Mouse (Mus musculus) ES-E14 (cell line): ENCODE results near the gene Rtp1. TPM values are rescaled to one million over a fixed set of nuclear protein-coding genes. Genes with fewer than 3 reads are reported as not detected.

Experiments
- DNase-seq: peaks from one replicate; pipeline ENCODE4 v3.0.0-alpha.2; 2013; ENCODE audit warnings: low read depth, low spot score
- H3K27ac ChIP-seq: 2 replicates; pipeline ENCODE4 v1.5.1; 2012; ENCODE audit warnings: low read depth, mild to moderate bottlenecking, low read length, moderate library complexity, mixed read lengths; ENCODE audit not compliant: poor library complexity, insufficient read depth, severe bottlenecking
- H3K36me3 ChIP-seq: 2 replicates; pipeline ENCODE4 v1.6.1; 2012; ENCODE audit warnings: mild to moderate bottlenecking, low read length, moderate library complexity, mixed read lengths; ENCODE audit not compliant: control insufficient read depth, poor library complexity, insufficient read depth, severe bottlenecking
- H3K4me1 ChIP-seq, 2 experiments: fragments of 150-350 bp in 1 of 2; sonication (generic) in 1 of 2; 2 replicates each; pipeline ENCODE4 v1.6.1; 2012; ENCODE audit warnings: low read length in 2 of 2, mild to moderate bottlenecking in 1 of 2, mixed read lengths in 1 of 2; ENCODE audit not compliant: control insufficient read depth in 2 of 2, insufficient read depth in 2 of 2, poor library complexity in 1 of 2
- H3K4me3 ChIP-seq, 2 experiments: fragments of 150-350 bp in 1 of 2; sonication (generic) in 1 of 2; 2 replicates each; pipeline ENCODE4 v1.5.1; 2012; ENCODE audit warnings: low read length in 2 of 2, low read depth in 1 of 2, mild to moderate bottlenecking in 1 of 2, mixed read lengths in 1 of 2; ENCODE audit not compliant: insufficient read depth in 1 of 2, poor library complexity in 1 of 2, severe bottlenecking in 1 of 2
- H3K9ac ChIP-seq: 2 replicates; pipeline ENCODE4 v1.6.1; 2012; ENCODE audit warnings: low read depth, mild to moderate bottlenecking, low read length, mixed read lengths; ENCODE audit not compliant: poor library complexity, insufficient read depth, severe bottlenecking
- H3K9me3 ChIP-seq: fragments of 150-350 bp; sonication (generic); 2 replicates; pipeline ENCODE4 v1.6.1; 2012; ENCODE audit warnings: low read depth, mild to moderate bottlenecking, low read length; ENCODE audit not compliant: control insufficient read depth, insufficient read depth
- CHD2 ChIP-seq: IDR thresholded peaks from 2 replicates; pipeline ENCODE4 v1.6.1; 2014; ENCODE audit warnings: mild to moderate bottlenecking, low read depth, low read length, inconsistent platforms
- HCFC1 ChIP-seq: IDR thresholded peaks from 2 replicates; pipeline ENCODE4 v1.6.1; 2012; ENCODE audit warnings: low read length, inconsistent platforms, borderline replicate concordance; ENCODE audit not compliant: insufficient read depth
- MAFK ChIP-seq: IDR thresholded peaks from 2 replicates; pipeline ENCODE4 v1.6.1; 2014; ENCODE audit warnings: mild to moderate bottlenecking, low read depth, low read length, inconsistent platforms; ENCODE audit not compliant: insufficient read depth
- ZC3H11A ChIP-seq: IDR thresholded peaks from 2 replicates; pipeline ENCODE4 v1.6.1; 2012; ENCODE audit warnings: low read depth, mild to moderate bottlenecking, inconsistent platforms, low read length, borderline replicate concordance
- ZNF384 ChIP-seq: IDR thresholded peaks from 2 replicates; pipeline ENCODE4 v1.6.1; 2012; ENCODE audit warnings: low read depth, low read length, inconsistent platforms
- in situ Hi-C, 2 experiments: fragments of 600-800 bp; cut with MboI; formaldehyde crosslinking; loops; one replicate each; pipeline ENCODE4 v1.15.1; 2025; ENCODE audit warnings: low sequenced_read_pairs in 2 of 2, inconsistent platforms in 1 of 2; ENCODE audit not compliant: unreplicated experiment in 2 of 2
- total RNA-seq: library from RNA; depleted of rRNA; stranded (reverse); fragments of 300-350 nt; gene quantifications from 2 replicates; pipeline ENCODE4 v1.2.3, GENCODE M21; 2012; rRNA removed

Gene Rtp1
- total RNA-seq, 1 experiment = not detected

DNA sequence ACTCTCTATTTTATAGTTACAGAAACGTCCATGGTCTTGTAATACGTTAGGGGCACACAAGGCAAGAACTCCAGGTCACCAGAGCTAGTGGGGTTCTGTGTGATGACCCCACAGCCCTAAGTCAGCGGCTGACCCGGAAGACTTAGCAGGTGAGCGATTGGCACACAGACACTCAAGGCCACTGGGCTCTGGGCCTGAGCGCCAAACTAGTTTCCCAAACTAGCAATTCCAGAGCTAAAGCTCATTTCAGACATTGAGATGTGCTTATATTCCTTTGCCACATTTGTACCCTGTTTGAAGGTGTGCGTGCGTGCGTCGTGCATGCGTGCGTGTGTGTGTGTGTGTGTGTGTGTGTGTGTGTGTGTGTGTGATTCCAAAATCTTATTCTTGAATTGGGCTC lies 53.9 kb downstream of the Rtp1 start:
- no peaks in the 10 kb centered on the region for H3K36me3 ChIP-seq
- no peaks in the 10 kb centered on the region for H3K9me3 ChIP-seq
- H3K4me1 ChIP-seq = peaks cover 6 to 10% of the 10 kb centered on the region in 2 experiments; a peak in 3 of 4 replicates
- no peak overlapping the region for H3K4me3 ChIP-seq
- DNase-seq = no peak
- H3K27ac ChIP-seq = no peak overlapping the region
- TF ChIP-seq MAFK (no peak), ZNF384 (no peak), ZC3H11A (no peak), CHD2 (no peak), HCFC1 (no peak)
- H3K9ac ChIP-seq = no peak overlapping the region
- in situ Hi-C loops = no loop called here

DNA sequence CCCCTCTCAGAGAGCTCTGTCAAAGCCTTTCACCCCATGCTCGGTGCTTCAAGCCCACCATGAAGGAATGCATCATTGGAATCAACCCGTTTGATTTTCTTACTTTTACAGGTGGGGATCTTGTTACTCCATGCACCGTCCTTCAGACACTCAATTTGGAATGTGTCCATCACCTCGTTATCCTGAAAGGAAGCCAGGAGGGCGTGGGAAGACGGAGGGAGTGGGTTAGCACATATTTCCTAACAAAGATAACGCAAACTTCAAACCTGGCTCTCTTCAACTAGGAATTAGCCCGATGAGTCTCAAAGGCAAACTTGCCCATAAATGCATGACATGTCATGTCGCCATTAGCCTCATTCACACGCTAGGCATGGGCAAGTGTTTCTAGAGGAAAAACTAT lies 54.4 kb downstream of the Rtp1 start:
- no peak for DNase-seq
- TF ChIP-seq CHD2 (no peak), HCFC1 (no peak), MAFK (no peak), ZC3H11A (no peak), ZNF384 (no peak)
- H3K27ac ChIP-seq = no peak overlapping the region
- in situ Hi-C loops = no loop called here
- H3K4me1 ChIP-seq = peaks cover 6 to 10% of the 10 kb centered on the region in 2 experiments; a peak in 3 of 4 replicates
- H3K36me3 ChIP-seq = no peaks in the 10 kb centered on the region
- H3K9ac ChIP-seq = no peak overlapping the region
- no peak overlapping the region for H3K4me3 ChIP-seq
- no peaks in the 10 kb centered on the region for H3K9me3 ChIP-seq

Other genes starting within 250 kb of the Rtp1 start
- gene St6gal1, start 204.4 kb upstream of the Rtp1 start, total RNA-seq = 7.2 and 7.7 TPM in 2 replicates
- gene Rtp4, start 91.2 kb downstream of the Rtp1 start, total RNA-seq = 0.22 TPM in 1 of 2 replicates, not detected in the other
- 0.63 and 2.8 TPM in 2 replicates for gene Masp1, start 91.7 kb downstream of the Rtp1 start, total RNA-seq